Mouse (Mus musculus): ENCODE results near the gene Tmem132a.

Tmem132a gene

DNA sequence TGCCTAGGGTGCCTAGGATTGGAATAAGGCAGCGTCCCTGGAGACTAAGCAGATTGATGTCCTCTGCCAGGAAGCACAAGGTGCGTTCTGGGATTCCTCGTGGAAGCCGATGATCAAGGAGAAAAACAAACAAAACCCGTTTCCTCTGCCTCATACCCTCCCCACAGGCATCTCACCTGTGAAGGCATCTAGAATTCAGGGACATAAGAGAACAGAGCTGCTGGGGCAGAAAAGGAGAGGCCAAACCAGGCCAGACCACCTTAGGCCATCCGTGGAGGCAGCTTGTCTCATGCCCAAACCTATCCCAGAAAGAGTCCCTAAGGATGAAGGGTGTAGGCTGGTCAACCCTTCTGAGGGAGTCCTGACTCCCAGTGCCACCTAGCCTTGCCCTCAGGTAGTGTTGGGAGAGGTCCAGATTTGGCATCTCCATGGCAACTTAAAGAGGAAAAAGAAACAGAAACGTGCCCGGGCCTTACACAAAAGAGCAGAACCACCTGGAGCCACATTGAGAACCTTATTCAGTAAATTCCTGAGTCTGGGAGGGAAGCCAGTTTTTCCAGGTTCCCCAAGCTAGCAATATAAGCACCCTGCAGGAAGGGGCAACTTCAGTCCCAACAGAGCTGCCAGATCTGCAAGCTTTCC lies at the start of gene Tmem132a:
TSS of gene Tmem132a (minus strand) at position 55 of the 642 bp plus-strand sequence.
- DNase-seq (ENCODE audit: low spot score in 2 of 2): no peak

GRCm38 (mm10) chr19:10918321-10918991 lies 48.7 kb upstream of the Tmem132a start:
- DNase-seq (ENCODE audit: low spot score in 2 of 2): no peak

GRCm38 (mm10) chr19:10916506-10916905 lies 46.8 kb upstream of the Tmem132a start:
- DNase-seq (ENCODE audit: low spot score in 2 of 2): no peak

- DNase-seq (ENCODE audit: low spot score in 2 of 2): no peak
Observed at GRCm38 (mm10) chr19:10914870-10915269, 45.1 kb upstream of the Tmem132a start.

GRCm38 (mm10) chr19:10914291-10914690 lies 44.6 kb upstream of the Tmem132a start:
- no peak for DNase-seq (ENCODE audit: low spot score in 2 of 2)

GRCm38 (mm10) chr19:10909087-10909721 lies 39.5 kb upstream of the Tmem132a start:
- no peak for DNase-seq (ENCODE audit: low spot score in 2 of 2)

GRCm38 (mm10) chr19:10907891-10908290 lies 38.2 kb upstream of the Tmem132a start:
- peak in 1 of 2 experiments; percentile 30 for DNase-seq (ENCODE audit: low spot score in 2 of 2)

DNA sequence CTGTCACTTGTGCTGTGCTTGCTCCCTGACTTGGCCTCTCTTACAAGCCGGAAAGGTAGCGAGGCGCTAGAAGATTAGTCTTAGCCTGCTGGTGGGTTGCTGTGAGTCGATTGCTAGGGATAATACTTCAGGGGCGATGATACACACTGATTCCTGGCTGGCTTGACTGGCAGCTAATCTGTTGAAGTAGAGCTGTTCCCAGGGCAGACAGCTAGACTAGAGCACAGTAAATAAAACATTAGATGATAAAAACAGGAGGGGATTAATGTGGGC lies 35.9 kb upstream of the Tmem132a start:
- DNase-seq (ENCODE audit: low spot score in 2 of 2): no peak

- DNase-seq (ENCODE audit: low spot score in 2 of 2): peak in 1 of 2 experiments; percentile 42
Observed at GRCm38 (mm10) chr19:10904927-10905727, 35.4 kb upstream of the Tmem132a start.

DNA sequence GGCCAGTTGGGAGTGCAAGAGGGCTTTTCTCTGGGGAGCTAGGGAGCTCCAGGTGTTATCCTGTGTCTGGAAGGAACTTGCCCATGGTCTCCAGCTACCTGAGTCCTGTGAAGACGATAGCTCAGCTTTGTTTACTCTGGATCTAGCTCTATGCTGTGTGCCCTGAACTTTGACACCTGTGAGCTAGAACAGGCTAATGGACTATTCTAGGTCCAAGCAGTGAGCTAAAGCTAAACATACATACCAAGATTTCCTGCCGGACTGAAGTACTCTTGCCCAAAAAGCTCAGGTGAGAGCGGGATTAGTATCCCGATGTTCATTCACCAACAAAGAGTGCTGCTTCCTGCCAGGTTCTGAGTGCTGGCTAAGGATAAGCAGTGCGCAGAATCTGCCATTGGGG lies 34.8 kb upstream of the Tmem132a start:
- no peak for DNase-seq (ENCODE audit: low spot score in 2 of 2)

DNA sequence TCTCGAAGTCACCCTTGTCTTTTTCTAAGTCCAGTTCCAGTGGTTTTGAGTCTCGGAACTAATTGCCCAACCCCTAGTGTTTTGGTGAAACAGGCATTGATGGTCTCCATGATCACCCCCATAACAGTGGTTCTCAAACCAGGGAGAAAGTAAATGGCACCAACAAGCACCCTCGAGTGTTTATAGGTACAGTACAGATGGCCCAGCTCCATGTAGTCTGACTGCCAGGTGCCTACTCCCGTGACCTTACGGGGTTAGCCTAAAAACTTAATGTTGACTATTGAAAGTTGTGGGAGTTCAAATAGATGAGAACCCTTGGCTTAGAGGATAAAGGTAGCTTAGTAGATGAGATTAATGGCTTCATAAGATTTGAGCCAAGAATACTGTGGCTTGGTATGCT lies 31.3 kb upstream of the Tmem132a start:
- DNase-seq (ENCODE audit: low spot score in 2 of 2): no peak

GRCm38 (mm10) chr19:10900315-10900714 lies 30.6 kb upstream of the Tmem132a start:
- no peak for DNase-seq (ENCODE audit: low spot score in 2 of 2)

DNA sequence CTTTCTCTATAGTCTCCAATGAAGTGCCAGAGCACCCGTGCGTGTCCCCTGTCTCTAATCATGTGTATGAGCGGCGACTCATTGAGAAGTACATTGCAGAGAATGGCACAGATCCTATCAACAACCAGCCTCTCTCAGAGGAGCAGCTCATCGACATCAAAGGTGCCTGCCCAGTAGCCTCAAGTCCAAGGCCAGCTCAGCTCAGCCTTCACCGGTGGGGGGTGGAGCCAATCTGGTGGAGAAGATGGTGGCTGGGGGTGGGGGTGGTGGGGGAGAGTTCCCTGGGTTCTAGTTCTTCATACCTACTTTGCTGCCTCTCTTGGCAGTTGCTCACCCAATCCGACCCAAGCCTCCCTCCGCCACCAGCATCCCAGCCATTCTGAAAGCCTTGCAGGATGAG lies 27.8 kb upstream of the Tmem132a start:
- DNase-seq (ENCODE audit: low spot score in 2 of 2): no peak

DNA sequence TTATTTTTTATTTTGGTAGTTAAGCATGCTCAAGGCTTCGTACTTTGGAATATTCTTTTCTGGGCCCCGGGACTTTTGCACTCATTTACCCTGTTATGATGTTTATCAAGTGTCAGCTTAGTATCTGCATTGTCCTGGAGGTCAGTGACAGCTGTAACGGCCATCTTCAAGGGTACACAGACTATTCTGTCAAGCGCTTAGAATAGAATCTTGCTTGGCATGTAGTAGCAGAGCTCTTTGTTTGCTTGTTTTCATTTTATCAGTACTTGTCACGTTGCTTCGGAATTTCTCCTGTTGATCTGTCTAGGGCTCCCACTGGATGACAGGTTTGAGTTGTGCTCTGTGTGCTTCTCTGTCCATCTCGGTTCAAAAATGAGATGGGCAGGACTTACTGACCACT lies 27.1 kb upstream of the Tmem132a start:
- no peak for DNase-seq (ENCODE audit: low spot score in 2 of 2)

DNA sequence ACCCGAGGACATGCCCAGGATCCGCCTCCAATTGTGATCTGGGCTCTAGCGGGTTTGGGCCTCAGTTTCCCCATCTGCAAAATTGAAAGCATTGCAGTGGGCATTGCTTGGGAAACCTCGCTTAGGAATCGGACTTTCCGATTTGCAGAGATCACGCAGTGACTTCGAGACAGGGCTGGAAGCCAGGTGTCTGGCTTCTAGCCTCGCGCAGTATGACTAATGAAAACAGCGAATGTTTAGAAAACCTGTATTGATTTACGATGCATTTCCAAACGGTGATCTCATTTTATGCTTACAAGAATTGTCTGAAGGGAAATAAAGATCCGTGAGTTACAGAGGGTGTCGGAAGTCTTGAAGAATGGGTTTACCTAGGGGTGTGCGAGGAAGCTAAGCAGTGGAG lies 26.0 kb upstream of the Tmem132a start:
- DNase-seq (ENCODE audit: low spot score in 2 of 2): no peak

DNA sequence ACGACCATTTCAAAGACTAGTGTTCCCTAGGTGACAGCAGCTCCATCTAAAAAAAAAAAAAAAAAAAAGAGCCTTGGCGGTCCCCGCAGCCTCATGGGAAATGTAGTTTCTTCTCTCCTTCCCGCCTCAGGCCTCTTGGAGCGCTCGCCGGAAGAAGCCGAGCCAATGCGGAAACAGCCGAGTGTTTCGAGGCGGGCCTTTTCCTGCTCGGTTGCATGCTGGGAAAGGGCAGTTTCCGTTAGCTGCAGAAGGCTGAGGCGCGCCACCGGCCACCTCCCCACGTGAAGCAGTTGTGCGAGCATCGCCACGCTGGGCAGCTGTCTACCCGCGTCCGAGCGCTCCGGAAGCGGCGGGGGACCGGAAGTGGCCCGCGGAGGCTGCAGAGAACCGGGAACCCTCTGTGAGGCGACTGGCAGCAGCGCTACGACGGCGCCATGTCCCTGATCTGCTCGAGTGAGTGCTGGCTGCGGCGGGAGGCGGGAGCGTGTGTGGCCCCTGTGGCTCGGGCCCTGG lies 25.3 kb upstream of the Tmem132a start, which contains the start of gene Prpf19:
TSS of gene Prpf19 (plus strand) at position 216 of the 513 bp plus-strand sequence.
- DNase-seq (ENCODE audit: low spot score in 2 of 2): peak; percentile 94

- DNase-seq (ENCODE audit: low spot score in 2 of 2): no peak
Observed at GRCm38 (mm10) chr19:10892201-10892600, 22.5 kb upstream of the Tmem132a start.

DNA sequence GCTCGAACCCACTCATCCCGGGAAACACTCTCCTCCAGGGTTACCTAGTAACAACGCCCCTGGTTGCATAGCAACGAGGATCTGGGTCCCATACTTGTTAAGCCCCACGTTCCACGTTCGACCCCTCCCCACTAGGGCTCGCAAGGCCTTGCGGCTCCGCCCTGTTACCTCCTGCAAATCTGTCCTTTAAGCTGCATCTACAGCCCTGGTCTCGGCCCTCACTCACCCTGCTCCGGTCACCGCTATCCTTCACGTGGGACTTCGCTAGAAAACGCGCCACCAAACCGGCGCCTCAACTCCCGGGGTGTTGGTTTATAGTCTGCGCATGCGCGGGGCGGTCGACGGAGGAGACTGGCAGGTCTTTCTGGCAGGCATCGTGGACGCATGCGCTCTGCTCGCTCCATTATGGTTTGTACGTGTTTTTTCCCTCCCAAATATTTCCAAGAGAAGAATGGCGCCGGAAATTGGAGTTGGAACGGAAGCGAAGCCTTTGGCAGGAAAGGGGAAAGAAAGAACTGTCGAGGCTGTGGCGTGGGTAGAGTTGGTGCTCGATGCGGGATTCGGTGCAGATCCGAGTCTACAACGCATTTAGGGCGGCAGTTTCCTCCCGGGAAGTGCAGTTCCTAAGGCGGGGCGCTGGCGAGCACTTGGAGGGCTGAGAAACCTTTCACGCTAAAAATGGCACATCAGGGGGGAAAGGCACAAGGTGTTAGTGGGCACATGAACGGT lies 11.8 kb upstream of the Tmem132a start, which contains the start of gene Tmem109:
TSS of gene Tmem109 (minus strand) at position 576 of the 729 bp plus-strand sequence.
- peak; percentile 80 to 89 for DNase-seq (ENCODE audit: low spot score in 2 of 2)

GRCm38 (mm10) chr19:10880975-10881425 lies 11.3 kb upstream of the Tmem132a start:
- DNase-seq (ENCODE audit: low spot score in 2 of 2): no peak

- DNase-seq (ENCODE audit: low spot score in 2 of 2): peak; percentile 61 to 74
Observed at GRCm38 (mm10) chr19:10880085-10880974, 10.6 kb upstream of the Tmem132a start.

All from urinary bladder, adult 18-20 months (tissue).